Mouse (Mus musculus): ENCODE measurements at regions not wholly inside any gene's neighbourhood (a gene's known extent, or its start where the extent isn't known, plus 50 kb on each side); places are given as distances from the start of the nearest gene placed in this dataset.

DNA sequence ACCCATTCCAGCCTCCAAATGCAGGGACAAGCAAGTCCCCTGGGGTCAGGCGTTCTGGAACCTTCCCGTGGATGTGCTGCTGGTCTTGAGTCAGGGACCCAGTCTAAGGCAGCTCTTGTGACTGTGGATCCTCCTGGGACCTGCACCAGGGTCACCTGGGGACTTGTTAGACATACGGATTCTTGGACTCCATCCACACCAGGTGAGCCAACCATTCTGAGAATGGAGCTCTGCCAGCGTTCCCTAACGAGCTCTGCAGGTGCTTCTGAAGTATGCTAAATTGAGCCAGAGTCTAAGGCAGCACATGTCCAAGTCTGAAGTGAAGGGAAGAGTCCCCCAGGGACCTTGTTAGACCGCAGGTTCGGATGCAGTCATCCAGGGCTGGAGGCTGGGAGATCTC lies 170.3 kb downstream of the Katnal1 start:
- TF ChIP-seq CTCF (IDR thresholded peaks at IDR 0.05; ENCODE audit: extremely low read depth, insufficient read depth, low read length) (no peak), POLR2A (IDR thresholded peaks at IDR 0.05; ENCODE audit: extremely low read depth, insufficient read depth, low read length) (no peak)
